Mouse (Mus musculus) fat pad, adult 2 months (tissue): ENCODE data around the gene Nfic.

ENCODE experiments used
- DNase-seq: peaks from one replicate; pipeline ENCODE4 v3.0.0-alpha.2; 2011; ENCODE audit warnings: low read depth, low spot score; ENCODE audit errors: extremely low read depth

Gene Nfic

GRCm38 (mm10) chr10:81387716-81388115, 67.7 kb downstream of the Nfic start:
- DNase-seq: no peak

DNA sequence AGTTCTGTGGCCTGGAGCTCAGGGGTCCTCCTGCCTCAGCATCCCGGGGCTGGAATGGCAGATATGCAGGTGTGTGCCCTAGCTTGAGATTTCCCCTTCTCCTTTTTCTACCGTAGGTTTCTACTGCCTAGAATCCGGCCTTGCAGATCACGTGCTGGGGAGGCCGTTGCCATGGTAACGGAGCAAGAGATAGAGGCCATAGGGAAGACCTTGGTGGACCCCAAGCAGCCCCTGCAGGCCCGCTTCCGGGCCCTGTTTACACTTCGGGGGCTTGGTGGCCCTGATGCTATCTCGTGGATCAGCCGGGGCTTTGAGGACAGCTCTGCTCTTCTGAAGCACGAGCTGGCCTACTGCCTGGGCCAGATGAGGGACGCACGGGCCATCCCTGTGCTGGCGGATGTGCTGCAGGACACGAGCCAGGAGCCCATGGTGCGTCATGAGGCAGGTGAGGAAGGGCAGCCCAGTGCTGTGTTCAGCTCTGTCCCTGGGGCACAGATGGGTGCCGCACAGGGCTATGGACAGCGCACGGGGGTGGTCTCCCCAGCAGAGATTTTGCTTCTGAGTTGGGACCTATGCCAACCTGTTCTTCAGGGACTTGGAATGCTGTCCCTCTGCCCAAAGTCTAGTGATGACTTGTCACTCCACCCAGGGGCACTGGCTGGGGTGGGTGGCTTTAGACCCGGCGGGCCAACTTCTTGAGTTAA, 69.7 kb downstream of the Nfic start:
- DNase-seq: no peak

- no peak for DNase-seq
These were observed 70.8 kb downstream of the Nfic start for GRCm38 (mm10) chr10:81384605-81384982.

GRCm38 (mm10) chr10:81383802-81384604, 71.4 kb downstream of the Nfic start, which contains the start of the genes Dohh and Gm48551:
Gene Dohh (plus strand): TSS chr10:81384428.
Gene Gm48551 (plus strand): TSS chr10:81384466.
- peak; percentile 88 for DNase-seq

GRCm38 (mm10) chr10:81382039-81382438, 73.4 kb downstream of the Nfic start:
- DNase-seq: no peak

- DNase-seq: no peak
These were observed 75.5 kb downstream of the Nfic start for GRCm38 (mm10) chr10:81379809-81380378.

GRCm38 (mm10) chr10:81379183-81379553, 76.3 kb downstream of the Nfic start:
- DNase-seq: no peak

- peak; percentile 87 for DNase-seq
These were observed 76.8 kb downstream of the Nfic start for GRCm38 (mm10) chr10:81378553-81379182.

DNA sequence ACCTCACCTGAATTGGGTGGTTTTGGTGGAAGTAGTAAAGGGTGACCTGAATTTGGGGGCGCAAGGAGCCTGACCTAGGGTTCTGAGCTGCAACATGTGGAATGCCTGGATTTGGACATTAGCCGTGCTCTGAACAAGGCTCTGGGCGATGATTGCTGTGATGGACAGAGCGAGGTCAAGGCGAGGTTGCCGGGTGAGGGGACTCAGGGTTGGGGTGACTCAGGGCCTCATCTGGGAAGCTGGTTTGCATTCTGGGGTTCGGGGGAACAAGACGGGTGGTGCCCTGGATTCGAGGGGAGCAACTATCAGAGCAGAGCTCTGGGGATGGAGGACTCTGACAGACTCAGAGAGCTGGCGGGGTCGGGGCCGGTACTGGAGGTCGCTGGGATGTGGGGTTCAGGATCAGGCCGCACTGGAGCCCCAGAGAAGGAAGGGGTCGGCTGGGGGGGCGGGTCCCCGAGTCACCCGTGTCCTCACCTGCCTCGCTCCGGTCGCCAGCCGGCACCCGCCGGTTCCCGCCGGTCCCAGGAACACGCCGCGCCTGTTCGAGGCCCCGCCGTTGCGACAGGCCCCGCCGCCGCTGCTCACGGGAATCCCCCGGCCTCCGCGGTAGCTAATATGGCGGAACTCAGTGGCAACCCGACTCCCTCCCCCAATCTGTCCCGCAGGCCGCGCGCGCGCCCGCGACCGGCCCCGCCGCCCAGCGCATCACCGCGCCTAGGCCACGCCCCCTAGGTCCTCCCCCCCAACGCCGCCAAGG, 77.5 kb downstream of the Nfic start, which contains the start of gene Fzr1:
TSS of gene Fzr1 (minus strand) at position 724 of the 760 bp plus-strand sequence.
- DNase-seq: no peak

DNA sequence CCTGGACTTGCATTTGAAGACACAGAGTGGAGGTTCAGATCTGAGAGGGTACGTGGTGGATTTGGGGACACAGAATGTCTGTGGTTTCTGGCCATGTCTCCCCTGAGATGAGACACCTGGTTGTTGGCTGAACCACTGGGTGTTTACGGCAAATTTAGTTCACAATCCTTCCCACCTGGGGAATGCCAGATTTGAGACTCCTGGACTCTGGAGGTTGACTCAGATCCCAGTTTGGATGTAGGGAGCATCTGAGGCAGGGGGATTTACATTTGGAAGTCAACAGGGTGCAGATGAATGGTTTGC, 78.1 kb downstream of the Nfic start:
- no peak for DNase-seq

- no peak for DNase-seq
These were observed 78.7 kb downstream of the Nfic start for GRCm38 (mm10) chr10:81376561-81377361.

DNA sequence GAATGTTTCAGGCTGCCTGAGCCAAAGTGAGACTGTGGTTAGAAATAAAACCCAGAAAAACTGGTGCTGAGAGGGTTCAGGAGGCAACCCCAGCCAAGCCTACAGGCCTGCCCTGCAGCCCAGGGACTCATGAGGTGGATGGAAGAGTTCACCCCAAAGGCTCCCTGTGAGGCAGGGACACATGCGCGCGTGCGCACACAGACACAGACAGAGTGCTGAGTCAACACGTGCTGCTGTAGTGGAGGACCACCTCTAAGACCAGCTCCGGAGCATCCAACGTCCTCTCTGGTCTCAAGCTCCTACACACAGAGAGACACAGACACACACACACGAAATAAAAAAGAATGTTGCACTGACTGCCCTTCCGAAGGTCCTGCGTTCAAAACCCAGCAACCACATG, 80.1 kb downstream of the Nfic start:
- no peak for DNase-seq

DNA sequence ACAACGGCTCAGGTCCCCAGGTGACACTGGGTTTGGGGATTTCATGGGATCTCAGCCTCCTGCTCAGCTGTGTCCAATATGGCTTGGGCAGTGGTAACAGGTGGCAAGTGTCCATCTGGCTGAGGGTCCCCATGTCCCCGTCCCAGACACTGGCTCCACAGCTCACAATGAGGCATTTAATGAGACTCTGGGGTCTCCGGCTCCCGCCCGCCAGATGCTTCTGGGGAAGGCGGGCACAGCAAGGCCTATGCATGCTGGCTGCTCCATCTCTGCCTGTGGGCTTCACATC, 88.3 kb downstream of the Nfic start:
- no peak for DNase-seq

- no peak for DNase-seq
These were observed 88.8 kb downstream of the Nfic start for GRCm38 (mm10) chr10:81366477-81367206.

- no peak for DNase-seq
These were observed 89.6 kb downstream of the Nfic start, which contains the start of gene 4930404N11Rik for GRCm38 (mm10) chr10:81365672-81366476. Gene 4930404N11Rik (minus strand): TSS chr10:81365816.

DNA sequence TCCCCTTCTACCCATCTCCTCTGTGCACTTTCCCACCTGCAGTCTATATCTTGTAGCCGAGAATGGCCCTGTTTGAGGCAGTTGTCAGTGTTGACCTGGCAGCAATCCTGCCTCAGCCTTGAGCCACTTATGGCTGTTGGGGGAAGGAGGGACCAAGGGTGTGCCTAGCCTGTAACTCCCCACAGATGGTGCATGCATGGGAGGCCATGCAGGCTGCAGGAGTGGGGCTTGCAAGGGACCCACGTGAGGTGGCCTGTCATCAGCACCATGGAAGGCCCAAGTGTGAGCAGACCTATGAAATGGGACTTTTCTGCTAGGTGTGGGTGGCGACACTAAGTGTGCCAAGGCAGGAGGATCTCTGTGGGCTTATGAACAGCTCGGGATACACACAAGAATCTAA, 90.4 kb downstream of the Nfic start:
- DNase-seq: no peak

DNA sequence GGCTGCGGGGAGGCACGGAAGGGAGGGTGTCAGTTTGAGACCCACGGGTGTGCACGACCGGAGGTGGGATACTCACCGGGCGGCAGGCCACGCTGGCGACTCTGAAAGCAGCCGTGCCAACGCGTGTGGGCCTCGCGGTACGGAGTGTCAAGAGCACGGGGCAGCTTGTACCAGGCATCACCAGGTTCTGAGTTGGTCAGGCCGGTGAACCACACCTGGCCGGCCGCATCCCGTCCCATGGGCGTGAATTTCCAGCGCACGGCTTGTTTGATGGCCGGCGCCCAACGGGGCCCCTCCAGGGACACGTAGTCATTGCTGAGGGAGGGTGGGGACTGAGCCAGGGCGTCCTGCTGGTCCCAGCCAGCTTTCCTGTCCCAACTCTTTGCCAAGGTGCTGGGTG, 90.8 kb downstream of the Nfic start:
- DNase-seq: no peak

GRCm38 (mm10) chr10:81363436-81364346, 91.7 kb downstream of the Nfic start:
- no peak for DNase-seq
